Mouse (Mus musculus) liver, postnatal 0 days (tissue): ENCODE results near the gene Trp53i13.

ENCODE experiments used
- CTCF ChIP-seq: sonication (generic); IDR thresholded peaks from 2 replicates; pipeline ENCODE4 v1.5.1; 2016; ENCODE audit warnings: antibody characterized with exemption, low read depth
- EP300 ChIP-seq: IDR thresholded peaks from 2 replicates; pipeline ENCODE4 v1.6.1; 2016; ENCODE audit warnings: antibody characterized with exemption, low read depth, mild to moderate bottlenecking

DNA sequence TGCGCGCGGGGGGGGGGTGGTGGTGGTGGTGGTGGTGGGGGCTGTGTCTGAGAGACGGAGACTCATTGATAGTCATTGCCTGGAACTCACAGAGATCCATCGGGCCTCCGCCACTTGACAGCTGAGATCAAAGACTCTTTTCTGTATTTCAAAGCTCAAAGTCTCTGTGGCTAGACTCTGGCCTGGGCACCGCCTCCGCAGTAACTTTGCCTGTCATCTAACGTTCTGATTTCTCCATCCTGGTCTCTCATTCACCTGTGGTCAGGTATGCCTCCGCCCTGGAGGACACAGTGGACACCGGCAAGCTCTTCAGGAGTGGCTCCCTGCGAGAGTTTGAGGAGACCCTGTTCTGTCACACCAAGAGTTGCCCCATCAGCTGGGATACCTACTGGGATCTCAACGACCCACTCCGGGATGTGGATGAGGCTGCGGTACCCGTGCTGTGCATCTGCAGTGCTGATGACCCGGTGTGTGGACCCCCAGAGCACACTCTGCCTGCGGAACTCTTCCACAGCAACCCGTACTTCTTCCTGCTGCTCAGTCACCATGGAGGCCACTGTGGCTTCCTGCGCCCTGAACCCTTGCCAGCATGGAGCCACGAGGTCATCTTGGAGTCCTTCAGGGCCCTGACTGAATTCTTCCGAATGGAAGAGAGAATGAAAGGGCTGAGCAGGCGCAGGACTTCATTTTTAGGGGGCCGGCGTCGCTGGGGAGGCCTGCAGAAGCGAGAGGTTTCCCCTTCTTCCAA lies 2.4 kb upstream of the Trp53i13 start:
- TF ChIP-seq CTCF (no peak), EP300 (no peak)
